Mouse (Mus musculus) hindbrain, postnatal 0 days (tissue): ENCODE results near the gene Lrrc8a. TPM values are rescaled to one million over a fixed set of nuclear protein-coding genes. Genes with fewer than 3 reads are reported as not detected.

Experiments
- ATAC-seq: fragments of 200-750 bp; cut with Nextera tagmentation; 2 replicates; pipeline ENCODE4 v1.8.0; 2017; ENCODE audit warnings: mild to moderate bottlenecking, moderate TSS enrichment, moderate library complexity
- DNase-seq: peaks from one replicate; pipeline ENCODE4 v3.0.0-alpha.2; 2015; ENCODE audit warnings: low spot score
- H3K27ac ChIP-seq: fragments of 300-500 bp; sonication (generic); 2 replicates; pipeline ENCODE4 v1.5.1; 2014; ENCODE audit warnings: mild to moderate bottlenecking
- H3K27me3 ChIP-seq: fragments of 300-500 bp; sonication (generic); 2 replicates; pipeline ENCODE4 v1.6.1; 2014; ENCODE audit warnings: low read length, mixed read lengths; ENCODE audit not compliant: insufficient read depth
- H3K36me3 ChIP-seq: fragments of 300-500 bp; sonication (generic); 2 replicates; pipeline ENCODE4 v1.6.1; 2014; ENCODE audit warnings: low read length, mixed read lengths; ENCODE audit not compliant: insufficient read depth
- H3K4me1 ChIP-seq: fragments of 300-500 bp; sonication (generic); 2 replicates; pipeline ENCODE4 v1.6.1; 2014; ENCODE audit warnings: antibody characterized with exemption, low read length, mixed read lengths; ENCODE audit not compliant: insufficient read depth
- H3K4me2 ChIP-seq: fragments of 300-500 bp; sonication (generic); 2 replicates; pipeline ENCODE4 v1.6.1; 2014; ENCODE audit warnings: low read depth, mild to moderate bottlenecking, low read length, moderate library complexity, mixed read lengths
- H3K4me3 ChIP-seq: fragments of 300-500 bp; sonication (generic); 2 replicates; pipeline ENCODE4 v1.5.1; 2014; ENCODE audit warnings: low read length
- H3K9ac ChIP-seq: fragments of 300-500 bp; sonication (generic); replicated peaks from 2 replicates; pipeline ENCODE4 v1.6.1; 2014; ENCODE audit warnings: mild to moderate bottlenecking, low read length, moderate library complexity, mixed read lengths
- H3K9me3 ChIP-seq: fragments of 300-500 bp; sonication (generic); 2 replicates; pipeline ENCODE4 v1.6.1; 2016; ENCODE audit warnings: low read length, mixed read lengths
- CTCF ChIP-seq: IDR thresholded peaks from 2 replicates; pipeline ENCODE4 v1.5.1; 2016; ENCODE audit warnings: antibody characterized with exemption, control low read depth, low read depth
- WGBS: fragments of 180-500 bp; shearing (Covaris S2); extraction: QIAGEN DNeasy Blood & Tissue Kit; methylation state at CpG from one replicate; pipeline ENCODE4 v1.1.7; 2014; 5-methylcytosine and 5-hydroxymethylcytosine counted together
- polyA plus RNA-seq: library from polyadenylated mRNA; unstranded; fragments of >200 nt; fragmentation: Nextera tagmentation; extraction: Ambion mirVana; gene quantifications from 2 replicates; pipeline ENCODE4 v1.2.1, GENCODE M21; 2015
- total RNA-seq: library from RNA; depleted of rRNA; stranded (reverse); fragments of >200 nt; gene quantifications from 2 replicates; pipeline ENCODE4 v1.2.3, GENCODE M21; 2014

Gene Lrrc8a
- total and polyA plus RNA-seq, 2 experiments from 2014 or later: 61.9 to 66.2 TPM

DNA sequence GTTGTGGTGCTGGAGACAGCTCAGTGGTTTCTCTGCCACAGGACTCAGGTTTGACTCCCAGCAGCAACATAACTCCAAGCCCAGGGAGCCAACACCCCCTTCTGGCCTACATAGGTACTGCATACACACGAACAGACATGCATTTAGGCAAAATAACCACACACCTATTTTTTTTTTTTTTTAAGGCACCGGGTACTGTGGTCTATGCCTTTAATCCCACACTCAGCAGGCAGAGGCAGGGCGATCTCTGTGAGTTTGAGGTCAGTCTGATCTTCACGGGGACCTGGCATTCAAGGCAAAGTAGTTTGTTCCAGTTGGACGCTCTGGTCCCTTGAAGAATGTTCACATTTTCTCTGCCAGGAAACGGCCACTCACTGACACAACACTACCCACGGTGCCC lies 34.1 kb upstream of the Lrrc8a start:
- H3K27me3 ChIP-seq: no peaks in the 10 kb centered on the region
- 71% methylated on average over 7 of the region's 7 CpGs for WGBS
- no peak overlapping the region for H3K4me3 ChIP-seq
- TF ChIP-seq CTCF: peak; percentile 62
- H3K4me2 ChIP-seq: no peak overlapping the region
- H3K4me1 ChIP-seq: peaks cover 6% of the 10 kb centered on the region; the same call in 1 of the 2 replicates
- ATAC-seq: no peak
- no peak overlapping the region for H3K27ac ChIP-seq
- peak; percentile 33 for DNase-seq
- no peaks in the 10 kb centered on the region for H3K9me3 ChIP-seq
- H3K9ac ChIP-seq: no peak overlapping the region
- H3K36me3 ChIP-seq: no peaks in the 10 kb centered on the region

DNA sequence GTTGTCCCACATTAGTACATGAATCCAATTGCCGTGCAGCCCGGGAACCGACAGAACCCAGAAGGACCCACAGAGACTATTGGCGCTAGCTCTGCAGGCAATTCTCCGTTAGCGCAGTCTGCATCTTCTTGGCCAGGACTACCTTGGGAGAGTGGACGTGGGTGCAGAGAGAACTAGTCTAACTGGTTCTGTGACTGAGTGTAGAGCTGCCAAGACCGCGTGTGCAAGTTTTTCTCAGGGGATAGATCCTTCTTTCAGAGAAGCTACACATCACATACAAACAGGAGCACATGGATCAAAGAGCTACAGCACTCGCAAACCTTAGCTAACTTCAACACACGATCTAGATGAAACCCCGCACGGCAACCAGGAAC lies 32.3 kb upstream of the Lrrc8a start:
- Histone ChIP-seq H3K4me2 (peak overlapping the region; percentile 66), H3K9me3 (no peaks in the 10 kb centered on the region), H3K27me3 (no peaks in the 10 kb centered on the region), H3K9ac (peak overlapping the region; percentile 60), H3K27ac (peak overlapping the region; percentile 77), H3K4me1 (peaks cover 6% of the 10 kb centered on the region; the same call in 1 of the 2 replicates), H3K36me3 (no peaks in the 10 kb centered on the region), H3K4me3 (peak overlapping the region; percentile 65)
- no peak for DNase-seq
- whole genome bisulfite sequencing: under 1% methylated on average over 13 of the region's 13 CpGs
- ATAC-seq: peak; percentile 58
- TF ChIP-seq CTCF: no peak

- Histone ChIP-seq H3K4me1 (peaks cover 6% of the 10 kb centered on the region; the same call in 1 of the 2 replicates), H3K27ac (peak within 1 kb of the TSS; percentile 77), H3K4me2 (peak within 1 kb of the TSS; percentile 66), H3K36me3 (no peaks in the 10 kb centered on the region), H3K9me3 (no peaks in the 10 kb centered on the region), H3K4me3 (peak within 1 kb of the TSS; percentile 65), H3K27me3 (no peaks in the 10 kb centered on the region), H3K9ac (peak within 1 kb of the TSS; percentile 60)
- WGBS: under 1% methylated on average over 44 of the region's 44 CpGs
- TF ChIP-seq CTCF: no peak
- peak; percentile 98 for ATAC-seq
- peak; percentile 99 for DNase-seq
These were observed 31.7 kb upstream of the Lrrc8a start, which contains the start of gene Kyat1 for GRCm38 (mm10) chr2:30205629-30206357. Kyat1 (minus strand) TSS chr2:30205847.

- peaks cover 6% of the 10 kb centered on the region; the same call in 1 of the 2 replicates for H3K4me1 ChIP-seq
- no peaks in the 10 kb centered on the region for H3K9me3 ChIP-seq
- no peak overlapping the region for H3K4me3 ChIP-seq
- no peak overlapping the region for H3K9ac ChIP-seq
- no peak overlapping the region for H3K4me2 ChIP-seq
- no peaks in the 10 kb centered on the region for H3K27me3 ChIP-seq
- no peaks in the 10 kb centered on the region for H3K36me3 ChIP-seq
- DNase-seq: no peak
- no peak for ATAC-seq
- no peak overlapping the region for H3K27ac ChIP-seq
- no peak for TF ChIP-seq CTCF
- 83% methylated on average over 4 of the region's 4 CpGs for WGBS
These were observed 30.1 kb upstream of the Lrrc8a start for GRCm38 (mm10) chr2:30207401-30207800.

DNA sequence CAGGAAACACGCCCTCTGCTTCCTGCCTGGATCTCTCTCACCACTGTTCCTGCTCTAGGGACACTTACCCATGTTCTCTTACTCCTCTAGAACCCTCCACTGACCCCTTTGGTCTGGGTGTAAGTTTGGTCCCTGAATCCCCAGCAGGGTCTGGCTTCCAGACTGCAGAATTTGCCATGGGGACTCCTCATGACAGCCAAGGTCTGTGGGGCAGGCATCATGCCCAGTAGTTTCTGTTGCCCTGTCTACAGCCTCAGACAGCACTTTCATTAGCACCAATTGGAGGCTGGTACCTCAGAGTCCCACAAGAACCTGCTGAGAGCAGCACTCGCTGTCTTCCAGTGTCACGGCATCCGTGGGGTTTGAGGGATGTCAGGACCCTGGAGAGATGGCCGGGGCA lies 29.6 kb upstream of the Lrrc8a start:
- H3K9ac ChIP-seq: no peak overlapping the region
- WGBS: 71% methylated on average over 5 of the region's 5 CpGs
- ATAC-seq (no peak), DNase-seq (no peak)
- H3K9me3 ChIP-seq: no peaks in the 10 kb centered on the region
- H3K4me2 ChIP-seq: no peak overlapping the region
- H3K27me3 ChIP-seq: no peaks in the 10 kb centered on the region
- H3K27ac ChIP-seq: no peak overlapping the region
- H3K4me3 ChIP-seq: no peak overlapping the region
- H3K4me1 ChIP-seq: peaks cover 6% of the 10 kb centered on the region; the same call in 1 of the 2 replicates
- no peak for TF ChIP-seq CTCF
- H3K36me3 ChIP-seq: no peaks in the 10 kb centered on the region

DNA sequence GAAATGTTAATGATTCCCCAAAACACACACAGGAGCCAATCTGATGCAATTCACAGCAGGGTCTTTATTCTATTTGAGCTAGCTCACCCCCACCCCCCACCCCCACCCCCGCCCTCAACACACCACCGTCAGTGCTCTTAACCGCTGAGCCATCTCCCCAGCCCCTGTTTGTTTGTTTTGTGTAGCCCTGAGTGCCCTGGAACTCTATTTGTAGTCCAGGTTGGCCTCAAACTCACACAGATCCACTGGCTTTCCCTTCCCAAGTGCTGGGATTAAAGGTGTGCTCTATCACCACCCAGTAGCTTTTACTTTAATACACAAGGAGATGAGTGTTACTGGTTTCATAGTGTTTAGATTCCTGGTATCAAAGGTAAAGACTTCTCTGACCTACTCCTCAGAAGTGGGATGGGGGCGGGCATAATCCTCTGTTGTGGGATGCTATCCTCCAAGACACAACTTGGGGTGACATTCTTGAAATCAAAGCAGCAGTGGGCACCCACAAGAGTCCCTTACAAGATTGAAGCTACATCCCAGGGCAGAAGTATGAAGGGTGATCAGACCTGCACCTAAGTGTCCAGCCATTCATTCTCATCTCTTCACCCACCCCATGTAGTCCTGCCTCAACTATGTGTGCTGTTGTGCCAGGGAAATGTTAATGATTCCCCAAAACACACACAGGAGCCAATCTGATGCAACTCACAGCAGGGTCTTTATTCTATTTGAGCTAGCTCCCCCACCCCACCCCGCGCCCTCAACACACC lies 25.9 kb upstream of the Lrrc8a start:
- DNase-seq (no peak), ATAC-seq (no peak)
- Histone ChIP-seq H3K4me1 (0 out of 2 replicates have a peak, but pooled peaks cover under 1% of the 10 kb centered on the region), H3K9me3 (no peaks in the 10 kb centered on the region), H3K4me2 (no peak overlapping the region), H3K27ac (no peak overlapping the region), H3K27me3 (no peaks in the 10 kb centered on the region), H3K36me3 (no peaks in the 10 kb centered on the region), H3K9ac (no peak overlapping the region), H3K4me3 (no peak overlapping the region)
- no peak for TF ChIP-seq CTCF
- WGBS: 69% methylated on average over 6 of the region's 6 CpGs
